Mouse (Mus musculus): ENCODE results near the gene Igfbp2. TPM values are rescaled to one million over a fixed set of nuclear protein-coding genes. Genes with fewer than 3 reads are reported as not detected.

The Igfbp2 gene
- total and polyA plus RNA-seq, 2 experiments from 2014 or later, result 10.2 to 140 TPM

GRCm38 (mm10) chr1:72790670-72791069 lies 33.6 kb upstream of the Igfbp2 start:
- no peak overlapping the region for H3K27ac ChIP-seq (ENCODE audit: low read depth)
- no peaks in the 10 kb centered on the region for H3K27me3 ChIP-seq (ENCODE audit: control insufficient read depth, insufficient read depth, low read length)
- TF ChIP-seq CTCF (IDR thresholded peaks at IDR 0.05; ENCODE audit: low read depth), result no peak
- TF ChIP-seq EP300 (IDR thresholded peaks at IDR 0.05; ENCODE audit: low read depth), result no peak
- peaks cover 5% of the 10 kb centered on the region; the same call in 1 of the 2 replicates for H3K9me3 ChIP-seq (replicated peaks; ENCODE audit: control insufficient read depth, low read length)
- no peak overlapping the region for H3K4me3 ChIP-seq (ENCODE audit: low read depth, low read length)
- WGBS, result 59% methylated on average over 3 of the region's 3 CpGs
- no peak overlapping the region for H3K4me2 ChIP-seq (ENCODE audit: low read depth, low read length)
- H3K4me1 ChIP-seq (ENCODE audit: control insufficient read depth, insufficient read depth), result no peaks in the 10 kb centered on the region
- no peak overlapping the region for H3K9ac ChIP-seq (replicated peaks; ENCODE audit: low read depth, low read length)
- DNase-seq (ENCODE audit: low spot score), result no peak
- H3K36me3 ChIP-seq (replicated peaks; ENCODE audit: control insufficient read depth, insufficient read depth, low read length), result no peaks in the 10 kb centered on the region
- no peak for ATAC-seq (ENCODE audit: insufficient read depth, low read depth)

GRCm38 (mm10) chr1:72791743-72792142 lies 32.6 kb upstream of the Igfbp2 start:
- TF ChIP-seq CTCF (IDR thresholded peaks at IDR 0.05; ENCODE audit: low read depth), result no peak
- TF ChIP-seq EP300 (IDR thresholded peaks at IDR 0.05; ENCODE audit: low read depth), result no peak
- Histone ChIP-seq H3K9ac (replicated peaks; ENCODE audit: low read depth, low read length) (no peak overlapping the region), H3K4me1 (ENCODE audit: control insufficient read depth, insufficient read depth) (no peaks in the 10 kb centered on the region), H3K4me2 (ENCODE audit: low read depth, low read length) (no peak overlapping the region), H3K27me3 (ENCODE audit: control insufficient read depth, insufficient read depth, low read length) (no peaks in the 10 kb centered on the region), H3K9me3 (replicated peaks; ENCODE audit: control insufficient read depth, low read length) (peaks cover 5% of the 10 kb centered on the region; the same call in 1 of the 2 replicates), H3K36me3 (replicated peaks; ENCODE audit: control insufficient read depth, insufficient read depth, low read length) (no peaks in the 10 kb centered on the region), H3K4me3 (ENCODE audit: low read depth, low read length) (no peak overlapping the region), H3K27ac (ENCODE audit: low read depth) (no peak overlapping the region)
- DNase-seq (ENCODE audit: low spot score) (no peak), ATAC-seq (ENCODE audit: insufficient read depth, low read depth) (no peak)

- Histone ChIP-seq H3K36me3 (replicated peaks; ENCODE audit: control insufficient read depth, insufficient read depth, low read length) (no peaks in the 10 kb centered on the region), H3K9me3 (replicated peaks; ENCODE audit: control insufficient read depth, low read length) (peaks cover 5% of the 10 kb centered on the region; the same call in 1 of the 2 replicates), H3K4me1 (ENCODE audit: control insufficient read depth, insufficient read depth) (no peaks in the 10 kb centered on the region), H3K27me3 (ENCODE audit: control insufficient read depth, insufficient read depth, low read length) (no peaks in the 10 kb centered on the region), H3K4me3 (ENCODE audit: low read depth, low read length) (no peak overlapping the region), H3K27ac (ENCODE audit: low read depth) (no peak overlapping the region), H3K4me2 (ENCODE audit: low read depth, low read length) (no peak overlapping the region), H3K9ac (replicated peaks; ENCODE audit: low read depth, low read length) (no peak overlapping the region)
- TF ChIP-seq EP300 (IDR thresholded peaks at IDR 0.05; ENCODE audit: low read depth) (no peak), CTCF (IDR thresholded peaks at IDR 0.05; ENCODE audit: low read depth) (no peak)
- DNase-seq (ENCODE audit: low spot score) (no peak), ATAC-seq (ENCODE audit: insufficient read depth, low read depth) (no peak)
- WGBS, result 49% methylated on average over 1 of the region's 1 CpGs
These were observed 32.0 kb upstream of the Igfbp2 start for GRCm38 (mm10) chr1:72792262-72792661.

GRCm38 (mm10) chr1:72793230-72793629 lies 31.1 kb upstream of the Igfbp2 start:
- Histone ChIP-seq H3K4me3 (ENCODE audit: low read depth, low read length) (no peak overlapping the region), H3K9ac (replicated peaks; ENCODE audit: low read depth, low read length) (no peak overlapping the region), H3K36me3 (replicated peaks; ENCODE audit: control insufficient read depth, insufficient read depth, low read length) (no peaks in the 10 kb centered on the region), H3K4me1 (ENCODE audit: control insufficient read depth, insufficient read depth) (no peaks in the 10 kb centered on the region), H3K27me3 (ENCODE audit: control insufficient read depth, insufficient read depth, low read length) (no peaks in the 10 kb centered on the region), H3K9me3 (replicated peaks; ENCODE audit: control insufficient read depth, low read length) (peaks cover 5% of the 10 kb centered on the region; the same call in 1 of the 2 replicates), H3K4me2 (ENCODE audit: low read depth, low read length) (no peak overlapping the region), H3K27ac (ENCODE audit: low read depth) (no peak overlapping the region)
- TF ChIP-seq EP300 (IDR thresholded peaks at IDR 0.05; ENCODE audit: low read depth), result no peak
- no peak for TF ChIP-seq CTCF (IDR thresholded peaks at IDR 0.05; ENCODE audit: low read depth)
- ATAC-seq (ENCODE audit: insufficient read depth, low read depth), result no peak
- no peak for DNase-seq (ENCODE audit: low spot score)

- Histone ChIP-seq H3K27ac (ENCODE audit: low read depth) (no peak overlapping the region), H3K4me3 (ENCODE audit: low read depth, low read length) (no peak overlapping the region), H3K36me3 (replicated peaks; ENCODE audit: control insufficient read depth, insufficient read depth, low read length) (no peaks in the 10 kb centered on the region), H3K9me3 (replicated peaks; ENCODE audit: control insufficient read depth, low read length) (peaks cover 5% of the 10 kb centered on the region; the same call in 1 of the 2 replicates), H3K27me3 (ENCODE audit: control insufficient read depth, insufficient read depth, low read length) (no peaks in the 10 kb centered on the region), H3K4me2 (ENCODE audit: low read depth, low read length) (no peak overlapping the region), H3K9ac (replicated peaks; ENCODE audit: low read depth, low read length) (no peak overlapping the region), H3K4me1 (ENCODE audit: control insufficient read depth, insufficient read depth) (no peaks in the 10 kb centered on the region)
- 74% methylated on average over 2 of the region's 2 CpGs for WGBS
- DNase-seq (ENCODE audit: low spot score), result no peak
- ATAC-seq (ENCODE audit: insufficient read depth, low read depth), result no peak
- TF ChIP-seq CTCF (IDR thresholded peaks at IDR 0.05; ENCODE audit: low read depth) (no peak), EP300 (IDR thresholded peaks at IDR 0.05; ENCODE audit: low read depth) (no peak)
These were observed 28.2 kb upstream of the Igfbp2 start for GRCm38 (mm10) chr1:72796128-72796527.

GRCm38 (mm10) chr1:72797102-72797665 lies 27.1 kb upstream of the Igfbp2 start:
- peaks cover 5% of the 10 kb centered on the region; the same call in 1 of the 2 replicates for H3K9me3 ChIP-seq (replicated peaks; ENCODE audit: control insufficient read depth, low read length)
- WGBS, result 67% methylated on average over 4 of the region's 4 CpGs
- no peak overlapping the region for H3K27ac ChIP-seq (ENCODE audit: low read depth)
- no peak overlapping the region for H3K9ac ChIP-seq (replicated peaks; ENCODE audit: low read depth, low read length)
- no peaks in the 10 kb centered on the region for H3K36me3 ChIP-seq (replicated peaks; ENCODE audit: control insufficient read depth, insufficient read depth, low read length)
- no peak overlapping the region for H3K4me2 ChIP-seq (ENCODE audit: low read depth, low read length)
- ATAC-seq (ENCODE audit: insufficient read depth, low read depth), result no peak
- no peak overlapping the region for H3K4me3 ChIP-seq (ENCODE audit: low read depth, low read length)
- H3K27me3 ChIP-seq (ENCODE audit: control insufficient read depth, insufficient read depth, low read length), result no peaks in the 10 kb centered on the region
- no peaks in the 10 kb centered on the region for H3K4me1 ChIP-seq (ENCODE audit: control insufficient read depth, insufficient read depth)
- DNase-seq (ENCODE audit: low spot score), result no peak
- TF ChIP-seq CTCF (IDR thresholded peaks at IDR 0.05; ENCODE audit: low read depth) (no peak), EP300 (IDR thresholded peaks at IDR 0.05; ENCODE audit: low read depth) (no peak)
